Mouse (Mus musculus) forebrain, postnatal 0 days (tissue): ENCODE data around the gene Zbtb12. TPM values are rescaled to one million over a fixed set of nuclear protein-coding genes. Genes with fewer than 3 reads are reported as not detected.

ENCODE experiments used
- ATAC-seq: fragments of 200-750 bp; cut with Nextera tagmentation; 2 replicates; pipeline ENCODE4 v1.8.0; 2017; ENCODE audit warnings: mild to moderate bottlenecking, moderate library complexity
- DNase-seq: peaks from one replicate; pipeline ENCODE4 v3.0.0-alpha.2; 2015
- H3K27ac ChIP-seq: fragments of 300-500 bp; sonication (generic); 2 replicates; pipeline ENCODE4 v1.5.1; 2014; ENCODE audit warnings: low read depth, mild to moderate bottlenecking, antibody characterized with exemption, low read length, moderate library complexity, mixed read lengths
- H3K27me3 ChIP-seq: fragments of 300-500 bp; sonication (generic); 2 replicates; pipeline ENCODE4 v1.6.1; 2014; ENCODE audit warnings: mild to moderate bottlenecking, low read length, mixed read lengths; ENCODE audit not compliant: insufficient read depth
- H3K36me3 ChIP-seq: fragments of 300-500 bp; sonication (generic); 2 replicates; pipeline ENCODE4 v1.6.1; 2014; ENCODE audit warnings: mild to moderate bottlenecking, moderate library complexity; ENCODE audit not compliant: insufficient read depth
- H3K4me1 ChIP-seq: fragments of 300-500 bp; sonication (generic); 2 replicates; pipeline ENCODE4 v1.6.1; 2014; ENCODE audit warnings: antibody characterized with exemption; ENCODE audit not compliant: insufficient read depth
- H3K4me2 ChIP-seq: fragments of 300-500 bp; sonication (generic); 2 replicates; pipeline ENCODE4 v1.6.1; 2014; ENCODE audit warnings: low read depth, mild to moderate bottlenecking, moderate library complexity
- H3K4me3 ChIP-seq: fragments of 300-500 bp; sonication (generic); 2 replicates; pipeline ENCODE4 v1.5.1; 2014; ENCODE audit warnings: low read depth, low read length, mixed read lengths
- H3K9ac ChIP-seq: fragments of 300-500 bp; sonication (generic); 2 replicates; pipeline ENCODE4 v1.6.1; 2014; ENCODE audit warnings: mild to moderate bottlenecking
- H3K9me3 ChIP-seq: fragments of 300-500 bp; sonication (generic); 2 replicates; pipeline ENCODE4 v1.6.1; 2016; ENCODE audit warnings: low read length
- CTCF ChIP-seq: sonication (generic); IDR thresholded peaks from 2 replicates; pipeline ENCODE4 v1.5.1; 2016; ENCODE audit warnings: antibody characterized with exemption, control low read depth, low read depth
- WGBS: fragments of 180-500 bp; shearing (Covaris S2); extraction: QIAGEN DNeasy Blood & Tissue Kit; methylation state at CpG from one replicate; pipeline ENCODE4 v1.1.7; 2014; 5-methylcytosine and 5-hydroxymethylcytosine counted together
- polyA plus RNA-seq: library from polyadenylated mRNA; unstranded; fragments of >200 nt; fragmentation: Nextera tagmentation; extraction: Ambion mirVana; gene quantifications from 2 replicates; pipeline ENCODE4 v1.2.1, GENCODE M21; 2015
- total RNA-seq: library from RNA; depleted of rRNA; stranded (reverse); fragments of >200 nt; gene quantifications from 2 replicates; pipeline ENCODE4 v1.2.3, GENCODE M21; 2014

The Zbtb12 gene
- total and polyA plus RNA-seq, 2 experiments from 2014 or later = 7.7 to 32.6 TPM

GRCm38 (mm10) chr17:34865981-34866380, 13.3 kb upstream of the Zbtb12 start:
- H3K27ac ChIP-seq = no peak overlapping the region
- no peaks in the 10 kb centered on the region for H3K27me3 ChIP-seq
- H3K4me2 ChIP-seq = no peak overlapping the region
- H3K9ac ChIP-seq = no peak overlapping the region
- no peak for ATAC-seq
- no peaks in the 10 kb centered on the region for H3K4me1 ChIP-seq
- 64% methylated on average over 7 of the region's 7 CpGs for whole genome bisulfite sequencing
- H3K9me3 ChIP-seq = no peaks in the 10 kb centered on the region
- no peak overlapping the region for H3K4me3 ChIP-seq
- no peak for DNase-seq
- TF ChIP-seq CTCF = no peak
- H3K36me3 ChIP-seq = no peaks in the 10 kb centered on the region

GRCm38 (mm10) chr17:34874321-34874720, 5.0 kb upstream of the Zbtb12 start:
- Histone ChIP-seq H3K27ac (no peak overlapping the region), H3K4me1 (no peaks in the 10 kb centered on the region), H3K27me3 (no peaks in the 10 kb centered on the region), H3K4me3 (no peak overlapping the region), H3K4me2 (no peak overlapping the region), H3K9ac (no peak overlapping the region), H3K9me3 (no peaks in the 10 kb centered on the region), H3K36me3 (no peaks in the 10 kb centered on the region)
- ATAC-seq (no peak), DNase-seq (no peak)
- no peak for TF ChIP-seq CTCF
- 91% methylated on average over 6 of the region's 6 CpGs for WGBS

DNA sequence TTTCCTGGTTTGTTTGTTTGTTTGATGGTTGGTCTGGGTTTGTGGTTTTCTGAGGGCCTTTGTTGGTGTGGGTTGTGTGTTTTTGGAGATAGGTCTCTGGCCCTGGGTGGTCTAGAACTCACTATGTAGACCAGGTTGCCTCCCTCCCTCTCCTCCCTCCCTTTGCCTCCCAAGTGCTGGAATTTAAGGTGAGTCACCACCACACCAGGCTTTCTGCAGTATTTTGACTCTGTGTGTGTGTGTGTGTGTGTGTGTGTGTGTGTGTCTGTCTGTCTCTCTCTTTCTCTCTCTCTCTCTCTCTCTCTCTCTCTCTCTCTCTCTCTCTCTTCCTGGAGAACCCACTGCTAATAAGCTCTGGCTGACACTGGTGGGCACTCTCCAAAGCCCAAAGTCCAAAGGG, 1.9 kb downstream of the Zbtb12 start:
- TF ChIP-seq CTCF = no peak
- no peaks in the 10 kb centered on the region for H3K36me3 ChIP-seq
- ATAC-seq (no peak), DNase-seq (no peak)
- no peak overlapping the region for H3K9ac ChIP-seq
- H3K9me3 ChIP-seq = no peaks in the 10 kb centered on the region
- no peaks in the 10 kb centered on the region for H3K4me1 ChIP-seq
- no peak overlapping the region for H3K27ac ChIP-seq
- H3K4me2 ChIP-seq = no peak overlapping the region
- no peak overlapping the region for H3K4me3 ChIP-seq
- 0 out of 2 replicates have a peak, but pooled peaks cover 4% of the 10 kb centered on the region for H3K27me3 ChIP-seq

- WGBS = 10% methylated on average over 15 of the region's 15 CpGs
- DNase-seq = no peak
- no peak for TF ChIP-seq CTCF
- H3K4me2 ChIP-seq = no peak within 1 kb of the TSS
- no peak within 1 kb of the TSS for H3K9ac ChIP-seq
- H3K4me1 ChIP-seq = no peaks in the 10 kb centered on the region
- no peak for ATAC-seq
- no peaks in the 10 kb centered on the region for H3K9me3 ChIP-seq
- no peak within 1 kb of the TSS for H3K4me3 ChIP-seq
- 0 out of 2 replicates have a peak, but pooled peaks cover 4% of the 10 kb centered on the region for H3K27me3 ChIP-seq
- no peak within 1 kb of the TSS for H3K27ac ChIP-seq
- no peaks in the 10 kb centered on the region for H3K36me3 ChIP-seq
Observed at GRCm38 (mm10) chr17:34881683-34882310, 2.5 kb downstream of the Zbtb12 start, which contains the start of gene Gm20547. Gene Gm20547, minus strand, starts transcription at chr17:34882042.

DNA sequence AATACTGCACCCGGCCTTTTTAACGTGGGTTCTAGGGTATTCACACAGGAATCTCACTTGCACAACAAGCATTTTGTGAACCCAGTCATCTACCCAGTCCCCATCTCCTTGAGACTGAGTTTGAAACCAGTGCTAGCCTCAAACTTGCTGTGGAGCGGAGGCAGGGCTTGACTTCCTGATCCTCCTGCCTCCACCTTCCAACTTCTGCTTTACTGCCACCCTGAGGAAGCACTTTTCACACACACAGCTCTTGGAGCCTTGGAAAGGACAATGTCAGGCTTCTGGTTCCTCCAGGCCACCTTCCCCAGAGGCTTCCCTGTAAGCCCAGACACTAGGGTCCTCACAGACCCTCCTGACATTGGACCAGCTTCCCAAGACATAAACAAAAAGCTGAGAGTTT, 4.0 kb downstream of the Zbtb12 start:
- Histone ChIP-seq H3K4me1 (no peaks in the 10 kb centered on the region), H3K36me3 (no peaks in the 10 kb centered on the region), H3K27me3 (0 out of 2 replicates have a peak, but pooled peaks cover 4% of the 10 kb centered on the region), H3K4me3 (no peak overlapping the region), H3K4me2 (no peak overlapping the region), H3K27ac (no peak overlapping the region), H3K9ac (no peak overlapping the region), H3K9me3 (no peaks in the 10 kb centered on the region)
- no peak for TF ChIP-seq CTCF
- no peak for ATAC-seq
- DNase-seq = no peak
- WGBS = 57% methylated on average over 3 of the region's 3 CpGs

- no peaks in the 10 kb centered on the region for H3K4me1 ChIP-seq
- H3K9ac ChIP-seq = no peak overlapping the region
- no peaks in the 10 kb centered on the region for H3K36me3 ChIP-seq
- 89% methylated on average over 6 of the region's 6 CpGs for WGBS
- no peak overlapping the region for H3K4me3 ChIP-seq
- no peak for TF ChIP-seq CTCF
- ATAC-seq = no peak
- H3K27ac ChIP-seq = no peak overlapping the region
- H3K27me3 ChIP-seq = 0 out of 2 replicates have a peak, but pooled peaks cover 4% of the 10 kb centered on the region
- no peak for DNase-seq
- no peak overlapping the region for H3K4me2 ChIP-seq
- no peaks in the 10 kb centered on the region for H3K9me3 ChIP-seq
Observed at GRCm38 (mm10) chr17:34884704-34885103, 5.4 kb downstream of the Zbtb12 start.

DNA sequence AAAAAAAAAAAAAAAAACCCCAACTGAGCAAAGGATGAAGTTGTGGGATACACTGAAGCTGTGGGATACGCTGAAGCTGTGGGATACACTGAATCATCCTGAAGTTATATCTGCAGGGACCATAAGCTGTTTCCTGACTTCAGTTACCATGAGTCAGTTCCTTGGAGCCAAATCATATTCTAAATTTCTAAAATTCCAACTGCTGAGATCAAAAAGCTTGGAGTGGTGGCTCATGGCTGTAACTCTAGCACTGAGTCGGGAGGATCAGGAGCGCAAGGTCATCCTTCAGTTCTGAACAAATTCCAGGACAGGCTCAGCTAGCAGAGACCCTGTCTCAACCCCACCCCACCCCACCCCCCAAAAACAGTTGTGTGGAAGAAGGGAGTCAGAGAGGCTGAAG, 6.3 kb downstream of the Zbtb12 start:
- ATAC-seq = no peak
- no peak overlapping the region for H3K27ac ChIP-seq
- no peaks in the 10 kb centered on the region for H3K9me3 ChIP-seq
- no peak for TF ChIP-seq CTCF
- WGBS = 84% methylated on average over 3 of the region's 3 CpGs
- H3K36me3 ChIP-seq = no peaks in the 10 kb centered on the region
- H3K4me2 ChIP-seq = no peak overlapping the region
- no peaks in the 10 kb centered on the region for H3K4me1 ChIP-seq
- 0 out of 2 replicates have a peak, but pooled peaks cover 4% of the 10 kb centered on the region for H3K27me3 ChIP-seq
- no peak overlapping the region for H3K9ac ChIP-seq
- DNase-seq = no peak
- H3K4me3 ChIP-seq = no peak overlapping the region
